Mouse (Mus musculus) embryonic facial prominence, embryonic 11.5 days (tissue): ENCODE data around the gene 5031439G07Rik. TPM values are rescaled to one million over a fixed set of nuclear protein-coding genes. Genes with fewer than 3 reads are reported as not detected.

Experiments
- ATAC-seq: fragments of 200-750 bp; cut with Nextera tagmentation; replicated peaks from 2 replicates; pipeline ENCODE4 v1.8.0; 2017; ENCODE audit warnings: low read depth; ENCODE audit not compliant: insufficient number of reproducible peaks, low FRiP score, low TSS enrichment
- DNase-seq: peaks from one replicate; pipeline ENCODE4 v3.0.0-alpha.2; 2015; ENCODE audit warnings: low spot score
- H3K27ac ChIP-seq: fragments of 300-500 bp; sonication (generic); replicated peaks from 2 replicates; pipeline ENCODE4 v1.5.1; 2014; ENCODE audit warnings: mild to moderate bottlenecking, low read depth, low read length, control low read depth
- H3K27me3 ChIP-seq: fragments of 300-500 bp; sonication (generic); 2 replicates; pipeline ENCODE4 v1.6.1; 2014; ENCODE audit warnings: mild to moderate bottlenecking, low read length, moderate library complexity, mixed read lengths; ENCODE audit not compliant: control insufficient read depth, insufficient read depth
- H3K36me3 ChIP-seq: fragments of 300-500 bp; sonication (generic); replicated peaks from 2 replicates; pipeline ENCODE4 v1.6.1; 2014; ENCODE audit warnings: low read depth, mild to moderate bottlenecking, low read length, moderate library complexity, mixed read lengths; ENCODE audit not compliant: control insufficient read depth, insufficient read depth
- H3K4me1 ChIP-seq: fragments of 300-500 bp; sonication (generic); 2 replicates; pipeline ENCODE4 v1.6.1; 2014; ENCODE audit warnings: low read length, mixed read lengths; ENCODE audit not compliant: control insufficient read depth, insufficient read depth
- H3K4me2 ChIP-seq: fragments of 300-500 bp; sonication (generic); 2 replicates; pipeline ENCODE4 v1.6.1; 2014; ENCODE audit warnings: low read depth, mild to moderate bottlenecking, control low read depth, low read length, moderate library complexity
- H3K4me3 ChIP-seq: fragments of 300-500 bp; sonication (generic); 2 replicates; pipeline ENCODE4 v1.5.1; 2014; ENCODE audit warnings: low read depth, low read length, control low read depth
- H3K9ac ChIP-seq: fragments of 300-500 bp; sonication (generic); replicated peaks from 2 replicates; pipeline ENCODE4 v1.6.1; 2014; ENCODE audit warnings: mild to moderate bottlenecking, control low read depth, low read length
- H3K9me3 ChIP-seq: fragments of 300-500 bp; sonication (generic); replicated peaks from 2 replicates; pipeline ENCODE4 v1.6.1; 2016; ENCODE audit warnings: mild to moderate bottlenecking, low read length, inconsistent platforms, mixed read lengths; ENCODE audit not compliant: control insufficient read depth
- WGBS: fragments of 180-500 bp; shearing (Covaris S2); extraction: QIAGEN DNeasy Blood & Tissue Kit; methylation state at CpG from one replicate; pipeline ENCODE4 v1.1.7; 2014; 5-methylcytosine and 5-hydroxymethylcytosine counted together
- polyA plus RNA-seq: library from polyadenylated mRNA; unstranded; fragments of >200 nt; fragmentation: Nextera tagmentation; extraction: Ambion mirVana; gene quantifications from 2 replicates; pipeline ENCODE4 v1.2.1, GENCODE M21; 2014

The 5031439G07Rik gene
- polyA plus RNA-seq, 1 experiment from 2014 or later, result 16.8 TPM

GRCm38 (mm10) chr15:84958331-84958730 lies 30.0 kb downstream of the 5031439G07Rik start:
- WGBS, result 90% methylated on average over 3 of the region's 3 CpGs
- no peaks in the 10 kb centered on the region for H3K36me3 ChIP-seq
- no peaks in the 10 kb centered on the region for H3K27me3 ChIP-seq
- no peaks in the 10 kb centered on the region for H3K9me3 ChIP-seq
- no peak overlapping the region for H3K9ac ChIP-seq
- H3K4me2 ChIP-seq, result no peak overlapping the region
- ATAC-seq, result no peak
- H3K4me1 ChIP-seq, result no peaks in the 10 kb centered on the region
- no peak overlapping the region for H3K4me3 ChIP-seq
- no peak for DNase-seq
- no peak overlapping the region for H3K27ac ChIP-seq

GRCm38 (mm10) chr15:84957851-84958250 lies 30.5 kb downstream of the 5031439G07Rik start:
- Histone ChIP-seq H3K4me3 (no peak overlapping the region), H3K27ac (no peak overlapping the region), H3K9ac (no peak overlapping the region), H3K4me1 (no peaks in the 10 kb centered on the region), H3K27me3 (no peaks in the 10 kb centered on the region), H3K36me3 (no peaks in the 10 kb centered on the region; the same call in 1 of the 2 replicates), H3K9me3 (no peaks in the 10 kb centered on the region), H3K4me2 (no peak overlapping the region)
- DNase-seq (peak; percentile 27), ATAC-seq (no peak; the same call in 1 of the 2 replicates)
- WGBS, result 63% methylated on average over 3 of the region's 3 CpGs

GRCm38 (mm10) chr15:84953259-84953658 lies 35.1 kb downstream of the 5031439G07Rik start:
- no peaks in the 10 kb centered on the region for H3K27me3 ChIP-seq
- H3K4me1 ChIP-seq, result no peaks in the 10 kb centered on the region
- ATAC-seq, result no peak
- 91% methylated on average over 11 of the region's 11 CpGs for WGBS
- H3K36me3 ChIP-seq, result no peaks in the 10 kb centered on the region; the same call in 1 of the 2 replicates
- no peak overlapping the region for H3K9ac ChIP-seq
- no peak overlapping the region for H3K27ac ChIP-seq
- H3K4me2 ChIP-seq, result no peak overlapping the region
- H3K4me3 ChIP-seq, result no peak overlapping the region
- no peaks in the 10 kb centered on the region for H3K9me3 ChIP-seq
- DNase-seq, result no peak

DNA sequence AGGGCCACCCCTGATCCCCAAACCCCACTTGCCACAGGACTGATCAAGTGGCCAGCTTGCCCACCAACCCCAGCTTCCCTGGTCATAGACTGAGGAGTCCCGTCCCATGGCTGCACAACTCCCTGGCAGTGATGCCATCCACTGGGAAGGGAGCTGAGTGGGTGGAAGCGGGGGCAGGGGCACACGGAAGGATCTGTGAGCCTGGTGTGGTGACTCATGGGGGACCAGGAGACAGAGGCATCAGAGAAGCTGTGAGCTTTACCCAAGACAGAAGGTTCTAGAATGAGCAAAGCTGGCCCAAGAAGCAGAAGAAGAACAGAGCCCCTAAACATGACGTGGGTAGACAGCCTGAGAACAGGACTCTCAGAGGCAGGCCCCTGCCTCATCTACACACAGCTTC lies 38.3 kb downstream of the 5031439G07Rik start:
- Histone ChIP-seq H3K36me3 (no peaks in the 10 kb centered on the region; the same call in 1 of the 2 replicates), H3K4me3 (no peak overlapping the region), H3K4me1 (no peaks in the 10 kb centered on the region), H3K9ac (no peak overlapping the region), H3K27me3 (no peaks in the 10 kb centered on the region), H3K27ac (no peak overlapping the region), H3K4me2 (no peak overlapping the region), H3K9me3 (no peaks in the 10 kb centered on the region)
- ATAC-seq (no peak), DNase-seq (no peak)
- WGBS, result 92% methylated on average over 4 of the region's 4 CpGs

GRCm38 (mm10) chr15:84948990-84949389 lies 39.4 kb downstream of the 5031439G07Rik start:
- Histone ChIP-seq H3K27ac (no peak overlapping the region), H3K9me3 (no peaks in the 10 kb centered on the region), H3K4me1 (no peaks in the 10 kb centered on the region), H3K27me3 (no peaks in the 10 kb centered on the region), H3K4me3 (no peak overlapping the region), H3K4me2 (no peak overlapping the region), H3K36me3 (no peaks in the 10 kb centered on the region; the same call in 1 of the 2 replicates), H3K9ac (no peak overlapping the region)
- DNase-seq, result no peak
- no peak for ATAC-seq
- 89% methylated on average over 14 of the region's 14 CpGs for WGBS

- DNase-seq, result no peak
- Histone ChIP-seq H3K4me1 (no peaks in the 10 kb centered on the region), H3K36me3 (peaks cover 5% of the 10 kb centered on the region), H3K9me3 (no peaks in the 10 kb centered on the region), H3K4me2 (no peak overlapping the region), H3K27me3 (no peaks in the 10 kb centered on the region), H3K4me3 (no peak overlapping the region), H3K27ac (no peak overlapping the region; the same call in 1 of the 2 replicates), H3K9ac (no peak overlapping the region)
- WGBS, result 84% methylated on average over 5 of the region's 5 CpGs
- ATAC-seq, result no peak
Observed at GRCm38 (mm10) chr15:84944319-84944718, 44.0 kb downstream of the 5031439G07Rik start.

DNA sequence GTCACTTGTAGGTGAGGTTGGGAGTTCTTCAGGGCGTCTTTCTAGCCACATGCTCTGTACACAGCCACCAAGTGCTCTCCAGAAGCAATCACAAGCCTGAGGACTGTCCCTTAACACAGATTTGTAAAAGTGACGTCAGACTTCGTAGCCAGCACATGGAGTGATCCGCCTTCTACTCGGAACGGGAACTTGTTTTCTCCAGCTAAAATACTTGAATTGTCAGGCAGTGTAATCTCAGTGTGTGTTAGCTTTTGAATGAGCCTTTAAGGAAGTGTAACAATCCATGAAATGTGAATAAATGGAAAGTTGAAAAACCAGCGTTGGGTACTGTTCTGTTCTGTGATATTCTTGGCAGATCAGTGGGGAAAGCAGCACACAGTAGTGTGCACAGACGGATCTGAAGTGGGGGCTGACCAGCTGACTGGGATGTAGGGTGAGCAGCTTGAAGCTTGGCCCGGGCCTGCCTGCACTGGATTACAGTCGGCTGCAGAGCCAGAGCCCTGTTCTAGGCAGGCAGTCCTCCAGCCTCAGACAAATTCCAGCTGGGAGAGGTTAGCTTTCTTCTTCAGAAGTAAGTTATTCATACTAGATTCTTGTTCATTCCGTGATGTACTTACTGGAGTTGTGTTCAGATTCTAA lies 45.6 kb downstream of the 5031439G07Rik start:
- Histone ChIP-seq H3K4me3 (no peak overlapping the region), H3K27me3 (no peaks in the 10 kb centered on the region), H3K9me3 (no peaks in the 10 kb centered on the region), H3K9ac (no peak overlapping the region), H3K36me3 (peaks cover 15% of the 10 kb centered on the region), H3K27ac (no peak overlapping the region), H3K4me2 (no peak overlapping the region), H3K4me1 (no peaks in the 10 kb centered on the region)
- no peak for ATAC-seq
- WGBS, result 81% methylated on average over 11 of the region's 11 CpGs
- DNase-seq, result no peak

DNA sequence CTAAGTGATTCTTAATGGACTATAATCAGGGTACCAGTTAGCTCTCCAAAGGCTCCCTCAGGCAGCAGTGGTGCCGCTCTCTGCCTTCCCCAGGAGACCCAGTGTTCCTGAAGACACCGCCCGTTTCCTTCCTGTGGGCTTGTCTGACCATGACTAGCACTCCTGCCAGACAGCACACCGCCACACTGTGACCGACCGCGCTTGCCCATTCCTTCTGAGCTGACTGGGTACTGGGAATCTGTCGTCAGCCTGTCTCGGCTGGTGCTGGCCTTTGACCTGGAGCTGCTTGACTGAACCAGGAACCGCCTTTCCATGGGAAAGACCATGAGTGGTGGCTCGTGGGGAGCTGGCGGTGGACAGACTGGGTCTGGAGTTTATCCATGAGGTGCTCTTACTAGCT lies 48.2 kb downstream of the 5031439G07Rik start:
- H3K27ac ChIP-seq, result no peak overlapping the region
- no peak for ATAC-seq
- no peaks in the 10 kb centered on the region for H3K9me3 ChIP-seq
- no peaks in the 10 kb centered on the region for H3K4me1 ChIP-seq
- H3K9ac ChIP-seq, result no peak overlapping the region
- H3K4me3 ChIP-seq, result no peak overlapping the region
- H3K4me2 ChIP-seq, result no peak overlapping the region
- peaks cover 28% of the 10 kb centered on the region for H3K36me3 ChIP-seq
- 68% methylated on average over 12 of the region's 12 CpGs for WGBS
- DNase-seq, result no peak
- H3K27me3 ChIP-seq, result no peaks in the 10 kb centered on the region
